Mouse (Mus musculus) layer of hippocampus, adult 11-12 months (tissue): ENCODE results near the gene Disp1.
A peak's percentile ranks its signal among the peaks of the same experiment; 100 is the strongest.

ENCODE experiments used
- DNase-seq: peaks from one replicate; pipeline ENCODE4 v3.0.0; 2022; ENCODE audit warnings: low spot score

Disp1 gene

GRCm38 (mm10) chr1:183220796-183221718 is at the start of gene Disp1:
TSS of gene Disp1 (minus strand) at chr1:183221522.
- DNase-seq, result peak; percentile 53

- DNase-seq, result no peak
Observed at GRCm38 (mm10) chr1:183267666-183268065, 46.3 kb upstream of the Disp1 start.

GRCm38 (mm10) chr1:183265921-183266467 is 44.7 kb upstream of the Disp1 start:
- no peak for DNase-seq

- peak; percentile 28 for DNase-seq
Observed at GRCm38 (mm10) chr1:183264145-183265008, 43.1 kb upstream of the Disp1 start.

- no peak for DNase-seq
Observed at GRCm38 (mm10) chr1:183252574-183252973, 31.3 kb upstream of the Disp1 start.

- DNase-seq, result no peak
Observed at GRCm38 (mm10) chr1:183251818-183252217, 30.5 kb upstream of the Disp1 start.

- no peak for DNase-seq
Observed at GRCm38 (mm10) chr1:183250612-183251011, 29.3 kb upstream of the Disp1 start.

GRCm38 (mm10) chr1:183248144-183248543 is 26.8 kb upstream of the Disp1 start:
- DNase-seq, result no peak

GRCm38 (mm10) chr1:183243293-183243692 is 22.0 kb upstream of the Disp1 start:
- DNase-seq, result no peak

GRCm38 (mm10) chr1:183237901-183238300 is 16.6 kb upstream of the Disp1 start:
- DNase-seq, result peak; percentile 48

- no peak for DNase-seq
Observed at GRCm38 (mm10) chr1:183236460-183236859, 15.1 kb upstream of the Disp1 start.

GRCm38 (mm10) chr1:183233679-183234174 is 12.4 kb upstream of the Disp1 start:
- DNase-seq, result no peak

- no peak for DNase-seq
Observed at GRCm38 (mm10) chr1:183232985-183233678, 11.8 kb upstream of the Disp1 start.

- no peak for DNase-seq
Observed at GRCm38 (mm10) chr1:183227469-183227868, 6.1 kb upstream of the Disp1 start.

- no peak for DNase-seq
Observed at GRCm38 (mm10) chr1:183219021-183219420, 2.3 kb downstream of the Disp1 start.

- DNase-seq, result no peak
Observed at GRCm38 (mm10) chr1:183216691-183217090, 4.6 kb downstream of the Disp1 start.

GRCm38 (mm10) chr1:183215706-183216105 is 5.6 kb downstream of the Disp1 start:
- no peak for DNase-seq

GRCm38 (mm10) chr1:183213850-183214249 is 7.5 kb downstream of the Disp1 start:
- peak; percentile 21 for DNase-seq

- peak; percentile 52 for DNase-seq
Observed at GRCm38 (mm10) chr1:183212757-183213211, 8.5 kb downstream of the Disp1 start.

GRCm38 (mm10) chr1:183210115-183210514 is 11.2 kb downstream of the Disp1 start:
- no peak for DNase-seq

GRCm38 (mm10) chr1:183207623-183208022 is 13.7 kb downstream of the Disp1 start:
- DNase-seq, result no peak
